12 mouse cellular contexts compared by ENCODE assay signal in genomic region chr3:41492727-41493392, GRCm38 (mm10).
"Had no signal": no experiment of that assay in that cellular context is flagged by ENCODE, and none has a peak within 500 bp of the region (broad histone marks: within the 10 kb centered on the region; RNA-seq: fewer than 3 reads in every experiment).

No protein-coding gene starts in this region.

- H3K9me3 ChIP-seq: limb, embryonic 10.5 days; liver, embryonic 13.5 days; lung, embryonic 15.5 days; midbrain, embryonic 12.5 days; neural tube, embryonic 13.5 days had no signal

- H3K4me1 ChIP-seq: liver, embryonic 13.5 days; midbrain, embryonic 12.5 days; neural tube, embryonic 13.5 days had no signal

- DNase-seq: kidney, adult 18-20 months; liver, embryonic 13.5 days; retina, postnatal 1 day; right cerebral cortex, postnatal 14 days; thymus, adult 2 months; thymus, postnatal 25 days had no signal

- H3K36me3 ChIP-seq: limb, embryonic 10.5 days; liver, embryonic 13.5 days; lung, embryonic 15.5 days; midbrain, embryonic 12.5 days; neural tube, embryonic 13.5 days had no signal

- ATAC-seq: midbrain, embryonic 16.5 days had no signal

- H3K27me3 ChIP-seq: liver, embryonic 13.5 days; midbrain, embryonic 12.5 days; neural tube, embryonic 13.5 days had no signal

- H3K4me3 ChIP-seq: left cerebral cortex, adult 2 months; limb, embryonic 10.5 days; liver, embryonic 13.5 days; lung, embryonic 15.5 days; midbrain, embryonic 12.5 days; neural tube, embryonic 13.5 days had no signal
